Mouse (Mus musculus) megakaryocyte, adult 5-6 weeks (primary cell): ENCODE measurements around the gene Gpr22. TPM values are rescaled to one million over a fixed set of nuclear protein-coding genes. Genes with fewer than 3 reads are reported as not detected.

Experiments used
- ATAC-seq: 2 replicates; pipeline ENCODE4 v1.8.0; 2016; ENCODE audit warnings: mild to moderate bottlenecking, inconsistent platforms; ENCODE audit not compliant: poor library complexity, severe bottlenecking
- total RNA-seq, 2 experiments: library from RNA; stranded (forward) in 1 of 2; stranded (reverse) in 1 of 2; fragments of 153-499, 151-499 nt in 1 of 2; fragments of 221-1000, 200-1000 nt in 1 of 2; gene quantifications; 2 replicates each; pipeline versions ENCODE4 v1.2.3 to v1.2.4; 2015 to 2017

Gpr22 gene
- total RNA-seq (2015): not detected in 2 replicates
- 0.26 TPM in 1 of 2 replicates, not detected in the other for total RNA-seq (2017)

- no peak for ATAC-seq
Observed at GRCm38 (mm10) chr12:31713600-31713999, at the start of gene Gpr22. TSS of gene Gpr22 (minus strand) at chr12:31713947.

- ATAC-seq: no peak
Observed at GRCm38 (mm10) chr12:31755885-31756755, 42.4 kb upstream of the Gpr22 start.

GRCm38 (mm10) chr12:31754465-31754864 lies 40.7 kb upstream of the Gpr22 start:
- no peak for ATAC-seq

DNA sequence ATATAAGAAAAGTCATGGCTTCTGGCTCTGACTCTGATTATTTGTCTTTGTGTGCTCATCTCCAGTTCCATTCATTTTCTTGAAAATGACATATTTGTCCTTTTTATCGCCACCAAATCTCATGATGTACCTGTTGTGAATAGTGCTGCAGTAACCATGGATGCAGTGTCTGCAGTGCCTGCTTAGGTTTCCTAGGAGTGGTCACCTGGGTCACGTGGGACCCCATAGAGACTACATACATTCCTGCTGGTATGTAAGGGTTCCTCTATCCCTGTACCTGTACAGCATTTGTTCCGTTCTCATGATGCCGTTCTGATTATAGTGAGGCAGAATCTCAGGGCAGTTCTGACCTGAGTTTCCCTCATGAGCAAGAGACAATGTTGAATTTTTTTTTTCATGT lies 36.1 kb upstream of the Gpr22 start:
- ATAC-seq: no peak

GRCm38 (mm10) chr12:31747301-31747700 lies 33.6 kb upstream of the Gpr22 start:
- no peak for ATAC-seq

GRCm38 (mm10) chr12:31734616-31735015 lies 20.9 kb upstream of the Gpr22 start:
- no peak for ATAC-seq

- ATAC-seq: no peak
Observed at GRCm38 (mm10) chr12:31730126-31730525, 16.4 kb upstream of the Gpr22 start.

DNA sequence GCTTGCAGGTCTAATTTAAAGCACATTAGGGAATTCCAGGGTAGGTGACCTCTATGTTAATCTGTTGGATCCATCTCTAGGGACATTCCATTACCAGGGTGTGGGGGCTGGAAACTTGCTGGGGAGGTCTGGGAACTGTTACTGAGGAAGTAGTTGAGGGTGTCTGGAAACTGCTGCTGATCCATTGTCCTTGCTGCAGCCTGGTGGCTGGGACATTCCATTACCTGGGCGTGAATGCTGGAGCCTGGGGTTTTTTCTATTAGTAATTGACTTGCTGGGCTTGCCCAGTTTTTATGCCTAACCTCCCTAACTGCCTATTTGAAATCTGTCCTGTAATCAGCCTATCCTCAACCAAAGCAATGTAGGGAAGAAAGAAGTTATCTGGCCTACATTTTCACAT lies 13.0 kb upstream of the Gpr22 start:
- ATAC-seq: no peak

- ATAC-seq: no peak
Observed at GRCm38 (mm10) chr12:31725511-31726275, 11.9 kb upstream of the Gpr22 start.

DNA sequence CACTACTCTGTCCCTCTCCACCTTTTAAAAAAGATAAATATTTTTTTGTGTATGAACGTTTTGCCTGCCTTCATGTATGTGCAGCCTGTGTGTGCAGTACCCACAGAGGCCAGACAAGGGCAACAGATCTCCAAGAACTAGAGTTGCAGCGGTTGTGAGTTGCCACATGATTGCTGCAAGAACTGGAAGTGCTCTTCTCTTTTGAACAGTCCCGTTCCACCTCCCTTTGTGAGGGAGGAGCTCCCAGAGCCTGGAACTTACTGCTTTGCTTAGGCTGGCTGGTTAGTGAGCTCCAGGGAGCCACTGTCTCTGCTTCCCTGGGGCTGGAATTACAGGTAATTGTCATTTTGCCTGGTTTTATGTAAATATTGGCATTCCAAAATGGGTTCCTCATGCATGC lies 10.8 kb upstream of the Gpr22 start:
- no peak for ATAC-seq

GRCm38 (mm10) chr12:31719586-31720275 lies 6.0 kb upstream of the Gpr22 start:
- ATAC-seq: no peak

DNA sequence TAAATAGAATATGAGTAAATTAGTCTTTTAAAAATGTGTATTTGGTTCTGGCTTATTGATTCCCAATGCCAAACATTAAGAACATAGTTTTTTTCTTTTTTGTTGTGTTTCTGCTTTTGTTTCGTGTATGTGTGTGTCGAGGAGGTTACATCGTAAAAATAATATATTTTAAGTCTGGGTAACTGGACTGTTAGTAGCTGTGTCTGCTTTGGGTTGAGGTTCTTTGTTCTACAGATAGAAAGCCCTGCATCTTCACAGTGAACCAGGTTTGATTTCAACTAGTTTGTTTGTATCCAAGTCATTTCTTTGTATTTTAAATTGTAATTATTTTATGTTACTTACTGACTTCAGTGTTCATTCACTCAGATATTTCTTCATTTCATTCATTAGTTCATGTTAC lies 323 bp upstream of the Gpr22 start:
- ATAC-seq: no peak

- no peak for ATAC-seq
Observed at GRCm38 (mm10) chr12:31712727-31713126, 1.0 kb downstream of the Gpr22 start.

DNA sequence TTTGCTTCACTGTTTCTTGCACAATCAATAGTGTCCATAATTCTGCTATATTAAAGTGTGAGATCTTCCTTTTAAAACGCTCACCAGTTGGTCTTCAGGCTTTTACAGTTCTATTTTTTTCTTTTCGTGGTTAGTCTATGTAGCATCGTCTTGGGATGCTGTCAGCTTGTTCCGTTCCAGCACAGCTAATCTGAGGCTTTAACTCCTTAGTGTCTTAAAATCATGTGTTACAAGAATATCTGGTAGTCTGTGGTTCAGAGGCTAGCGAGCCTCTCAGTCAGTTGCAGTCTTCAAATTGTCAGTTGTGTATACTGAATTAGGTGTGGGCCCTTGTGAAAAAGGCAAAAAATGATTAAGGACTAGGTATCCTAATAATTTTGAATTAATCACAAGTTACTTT lies 1.5 kb downstream of the Gpr22 start:
- ATAC-seq: no peak

- no peak for ATAC-seq
Observed at GRCm38 (mm10) chr12:31709665-31710064, 4.1 kb downstream of the Gpr22 start.

- ATAC-seq: no peak
Observed at GRCm38 (mm10) chr12:31707531-31707930, 6.2 kb downstream of the Gpr22 start.

- no peak for ATAC-seq
Observed at GRCm38 (mm10) chr12:31706168-31706567, 7.6 kb downstream of the Gpr22 start.

DNA sequence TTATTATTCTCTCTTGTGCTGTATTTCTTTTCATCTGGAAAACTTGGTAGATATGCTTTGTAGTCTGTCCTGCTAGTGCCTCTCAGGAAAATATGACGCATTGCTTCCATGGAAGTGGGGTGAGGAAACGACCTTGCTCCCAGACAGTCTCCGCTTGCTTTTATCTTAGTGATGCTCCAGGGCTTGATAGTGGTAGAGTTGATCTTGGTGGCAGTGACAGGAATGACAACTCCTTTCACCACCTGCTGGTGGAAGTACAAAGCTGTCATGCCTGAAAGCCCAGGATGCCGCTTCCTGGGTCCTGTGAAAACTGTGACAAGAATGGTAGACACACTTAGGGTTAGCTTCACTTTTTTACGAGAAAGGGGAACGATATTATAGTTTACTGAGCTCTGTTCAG lies 9.8 kb downstream of the Gpr22 start:
- ATAC-seq: no peak

DNA sequence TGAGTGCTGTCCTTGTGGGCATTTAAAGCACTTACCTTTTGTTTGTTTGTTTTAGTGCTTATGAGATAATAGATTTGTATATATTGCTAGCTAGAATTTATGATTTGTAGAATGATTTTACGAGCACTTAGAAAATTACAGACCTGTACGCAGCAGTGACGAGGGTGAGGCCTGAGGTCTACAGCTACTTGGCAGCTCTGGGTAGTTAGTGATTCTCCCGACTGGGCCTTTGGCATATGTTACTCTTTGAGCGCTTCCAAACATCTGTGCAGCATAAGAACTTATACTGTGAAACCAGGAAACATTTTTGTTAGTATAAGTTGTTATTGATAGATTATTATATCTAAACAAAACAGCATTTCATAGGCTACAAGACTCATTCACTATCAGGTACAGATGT lies 12.3 kb downstream of the Gpr22 start:
- ATAC-seq: no peak

DNA sequence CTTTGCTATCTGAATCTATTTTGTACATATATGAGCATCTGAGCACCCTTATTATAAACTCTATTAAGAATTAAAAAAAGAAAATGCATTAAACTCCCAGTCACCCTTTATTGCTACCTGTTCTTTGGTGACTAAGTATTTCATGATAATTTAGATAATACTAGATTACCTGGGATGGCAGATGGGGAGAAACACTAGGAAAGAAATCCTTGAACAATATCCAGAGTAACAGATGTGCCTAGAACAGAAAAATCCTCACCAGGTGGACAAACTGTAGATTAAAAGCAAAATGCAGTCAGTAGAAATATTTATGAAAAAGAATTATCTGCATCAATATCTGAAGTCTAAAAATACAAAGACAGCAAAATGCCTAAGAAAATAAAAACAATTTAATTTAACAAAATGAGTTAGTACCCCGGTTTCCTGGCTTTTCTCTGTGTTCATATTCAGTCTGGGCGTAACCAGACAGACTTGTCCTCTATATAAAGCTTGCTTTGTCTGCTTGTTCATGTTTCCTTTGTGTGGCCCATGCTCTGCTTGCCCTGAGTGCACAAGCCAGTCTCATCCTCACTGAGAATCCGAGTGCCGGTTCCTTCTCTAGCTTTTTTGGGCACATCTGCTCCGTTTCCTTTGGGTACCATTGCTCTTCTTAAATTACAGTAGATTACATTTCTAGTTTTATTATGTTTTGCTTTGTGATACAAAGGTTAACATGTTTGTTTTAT lies 13.0 kb downstream of the Gpr22 start:
- ATAC-seq: no peak

- no peak for ATAC-seq
Observed at GRCm38 (mm10) chr12:31693278-31693677, 20.5 kb downstream of the Gpr22 start.
